ENCODE assay signal across 8 mouse cellular contexts in the genomic region with DNA sequence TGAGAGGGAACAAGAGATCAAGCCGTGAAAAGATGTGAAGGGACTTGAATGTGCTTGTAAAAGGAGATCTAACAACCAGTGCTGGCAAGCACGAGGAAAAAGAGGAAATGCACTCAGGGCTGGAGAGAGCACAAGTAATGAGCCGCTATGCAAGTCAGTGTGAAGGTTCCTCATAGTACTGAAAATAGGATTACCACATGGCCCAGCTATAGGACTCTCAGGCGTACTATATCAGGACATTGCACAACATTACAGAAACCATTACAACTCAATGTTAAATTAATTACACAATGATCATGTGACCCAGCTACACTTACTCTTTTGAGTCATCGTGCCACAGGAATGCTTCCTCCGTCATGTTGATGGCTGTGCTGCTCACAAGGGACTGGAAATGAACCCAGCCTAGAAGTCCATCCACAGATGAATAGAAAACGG.
DNase-seq lines count a peak whose midpoint lies in the region; ATAC-seq and TF ChIP-seq lines count a peak whose summit lies in the region.

No protein-coding gene starts in this region.

- no peak for ATAC-seq in kidney, postnatal 0 days (replicated peaks; ENCODE audit: low FRiP score, low read depth)
- peak; percentile 97 for ATAC-seq in granulocyte monocyte progenitor cell, adult 5-6 weeks (replicated peaks; ENCODE audit: poor library complexity, severe bottlenecking)
- peak; percentile 99 for ATAC-seq in megakaryocyte progenitor cell, adult 5-6 weeks (replicated peaks; ENCODE audit: poor library complexity)
- no peak for ATAC-seq in forebrain, embryonic 15.5 days (replicated peaks)

- peak; percentile 43 for DNase-seq in kidney, postnatal 0 days (ENCODE audit: low spot score)
- no peak for DNase-seq in kidney, postnatal 25 days
- DNase-seq in MN1 (ENCODE audit: low spot score): peak; percentile 34
- no peak for DNase-seq in yolk sac, embryonic 10.5 days (ENCODE audit: low spot score)
- DNase-seq in neural tube, embryonic 10.5 days (ENCODE audit: extremely low spot score, low spot score): no peak

- H3K9ac ChIP-seq in kidney, postnatal 0 days (ENCODE audit: low read depth, low read length): no peak overlapping the region
- no peak overlapping the region for H3K9ac ChIP-seq in forebrain, embryonic 15.5 days (replicated peaks)

- no peak for TF ChIP-seq CTCF in kidney, postnatal 0 days (IDR thresholded peaks at IDR 0.05; ENCODE audit: low read depth)

- 62% methylated on average over 7 of the region's 7 CpGs for WGBS in kidney, postnatal 0 days
- 78% methylated on average over 7 of the region's 7 CpGs for WGBS in forebrain, embryonic 15.5 days

- peaks cover 4% of the 10 kb centered on the region; the same call in 1 of the 2 replicates for H3K4me1 ChIP-seq in kidney, postnatal 0 days (replicated peaks; ENCODE audit: insufficient read depth, low read length)
- H3K4me1 ChIP-seq in forebrain, embryonic 15.5 days: no peaks in the 10 kb centered on the region

- no peaks in the 10 kb centered on the region for H3K9me3 ChIP-seq in kidney, postnatal 0 days (replicated peaks; ENCODE audit: low read length)
- no peaks in the 10 kb centered on the region for H3K9me3 ChIP-seq in forebrain, embryonic 15.5 days

- no peak overlapping the region for H3K27ac ChIP-seq in kidney, postnatal 0 days
- H3K27ac ChIP-seq in forebrain, embryonic 15.5 days (replicated peaks): no peak overlapping the region

- no peaks in the 10 kb centered on the region for H3K36me3 ChIP-seq in kidney, postnatal 0 days (ENCODE audit: insufficient read depth, low read length)
- H3K36me3 ChIP-seq in forebrain, embryonic 15.5 days: no peaks in the 10 kb centered on the region

- no peak overlapping the region for H3K4me3 ChIP-seq in kidney, postnatal 0 days (replicated peaks; ENCODE audit: low read depth, low read length)
- no peak overlapping the region for H3K4me3 ChIP-seq in forebrain, embryonic 15.5 days

- no peak overlapping the region for H3K4me2 ChIP-seq in kidney, postnatal 0 days (ENCODE audit: low read length)
- H3K4me2 ChIP-seq in forebrain, embryonic 15.5 days (replicated peaks): no peak overlapping the region

- no peaks in the 10 kb centered on the region for H3K27me3 ChIP-seq in kidney, postnatal 0 days (ENCODE audit: insufficient read depth, low read length)
- no peaks in the 10 kb centered on the region for H3K27me3 ChIP-seq in forebrain, embryonic 15.5 days

Comparison
In these comparisons a context has a peak if more than half of its experiments do, and no peak if none do; other contexts are left out.
1. DNase-seq: peak in kidney, postnatal 0 days (single experiment) and MN1 (single experiment); none in kidney, postnatal 25 days (0 of 2), yolk sac, embryonic 10.5 days (single experiment) and neural tube, embryonic 10.5 days (single experiment).
2. ATAC-seq: peak in granulocyte monocyte progenitor cell, adult 5-6 weeks (single experiment) and megakaryocyte progenitor cell, adult 5-6 weeks (single experiment); none in kidney, postnatal 0 days (single experiment) and forebrain, embryonic 15.5 days (single experiment).